Mouse (Mus musculus) cerebellum, postnatal 10 days (tissue): ENCODE results near the gene Shb.
A peak's percentile ranks its signal among the peaks of the same experiment; 100 is the strongest.

ENCODE experiments used
- DNase-seq, 2 experiments: peaks; one replicate each; pipeline ENCODE4 v3.0.0; 2021; ENCODE audit warnings: mixed read lengths in 2 of 2

Shb gene

DNA sequence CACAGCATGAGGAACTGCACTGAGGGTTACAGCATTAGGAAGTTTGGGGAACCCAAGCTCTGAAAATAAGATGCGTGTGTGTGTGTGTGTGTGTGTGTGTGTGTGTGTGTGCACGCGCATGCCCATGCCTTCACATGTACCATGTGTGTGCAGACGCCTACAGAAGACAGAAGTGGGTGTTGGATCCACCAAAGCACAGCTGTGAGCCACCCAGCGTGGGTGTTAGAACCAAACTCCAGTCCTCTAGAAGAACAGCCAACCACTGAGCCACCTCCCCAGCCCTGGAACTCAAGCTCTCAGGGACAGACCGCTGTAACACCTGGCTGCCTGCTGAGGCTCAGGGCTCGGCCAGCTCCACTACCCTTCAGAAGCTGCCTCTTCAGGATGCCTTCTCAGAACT is 83.8 kb downstream of the Shb start:
- DNase-seq, result no peak

DNA sequence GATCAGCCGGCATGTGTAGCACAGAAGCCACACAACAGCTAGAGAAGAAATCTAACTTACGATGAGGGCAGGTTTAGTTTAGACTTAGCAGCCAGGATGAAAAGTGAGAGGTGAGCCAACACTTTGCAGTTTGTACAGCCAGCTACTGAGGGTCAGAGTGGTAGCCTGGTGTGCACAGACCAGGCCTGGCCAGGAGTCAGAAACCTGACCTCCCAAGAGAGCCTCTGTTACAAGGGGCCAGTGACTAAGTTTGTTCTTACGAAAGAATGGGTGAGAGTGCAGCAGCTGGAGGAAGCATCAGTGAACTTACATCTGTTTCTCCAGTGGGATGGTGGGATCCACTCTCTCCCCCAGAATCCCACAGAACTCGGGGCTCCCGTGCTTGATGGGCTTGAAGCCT is 85.1 kb downstream of the Shb start:
- DNase-seq, result no peak

DNA sequence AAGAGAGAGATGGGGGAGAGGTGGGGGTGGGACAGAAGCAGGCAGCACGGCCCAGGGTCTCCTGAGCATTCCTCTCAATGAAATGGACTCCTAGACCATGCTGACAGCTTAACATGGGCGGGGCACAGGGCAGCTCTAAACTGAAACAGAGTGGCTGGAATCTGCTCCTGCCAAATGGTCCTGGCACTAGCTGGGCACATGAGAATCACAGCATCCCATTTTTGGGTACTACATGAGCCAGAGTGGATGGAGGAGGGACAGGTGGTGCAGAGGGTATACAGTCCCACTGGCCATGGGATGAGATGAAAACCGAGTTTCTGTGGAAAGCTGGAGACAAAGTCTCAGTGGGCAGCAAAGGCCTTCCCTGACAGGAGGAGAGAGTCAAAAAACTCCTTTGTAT is 87.0 kb downstream of the Shb start:
- peak; percentile 47 to 73 for DNase-seq

DNA sequence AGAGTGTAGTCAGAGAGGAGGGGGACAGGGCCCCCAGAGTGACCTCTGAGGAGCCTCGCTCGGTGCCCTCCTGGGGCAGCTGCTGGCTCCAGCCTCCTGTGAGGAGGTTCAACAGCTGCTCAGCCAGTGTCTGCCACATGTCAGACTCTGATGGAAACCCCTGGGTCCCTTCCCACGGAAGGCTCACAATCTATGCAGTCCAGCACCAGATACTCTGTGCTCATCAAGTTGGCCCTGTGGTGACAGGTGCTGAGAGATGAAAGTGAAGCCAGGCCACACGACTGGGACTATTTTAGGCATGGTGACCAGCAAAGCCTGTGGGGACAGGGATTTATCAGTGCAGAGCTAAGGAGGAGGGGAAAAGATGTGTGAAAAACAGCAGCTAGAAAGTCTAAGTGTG is 87.5 kb downstream of the Shb start:
- no peak for DNase-seq

DNA sequence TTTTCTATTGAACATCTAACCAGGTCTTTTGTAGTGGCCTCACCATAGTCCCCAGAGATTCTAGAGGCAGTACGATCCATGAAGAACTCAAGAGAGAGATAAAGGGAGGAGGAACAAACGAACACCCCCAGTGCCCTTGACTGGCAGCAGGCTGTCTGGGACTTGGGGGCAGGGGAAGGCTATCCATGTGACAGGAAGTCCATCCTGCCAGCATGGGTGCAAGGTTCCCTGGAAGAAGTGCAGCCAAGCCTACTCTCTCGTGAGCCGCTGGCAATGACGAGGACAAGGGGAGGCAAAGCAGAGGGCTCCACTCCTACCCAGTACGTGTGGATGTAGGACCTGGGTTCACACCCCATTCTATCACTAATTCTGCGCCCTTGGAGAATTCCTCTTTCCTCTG is 88.6 kb downstream of the Shb start:
- DNase-seq, result no peak

DNA sequence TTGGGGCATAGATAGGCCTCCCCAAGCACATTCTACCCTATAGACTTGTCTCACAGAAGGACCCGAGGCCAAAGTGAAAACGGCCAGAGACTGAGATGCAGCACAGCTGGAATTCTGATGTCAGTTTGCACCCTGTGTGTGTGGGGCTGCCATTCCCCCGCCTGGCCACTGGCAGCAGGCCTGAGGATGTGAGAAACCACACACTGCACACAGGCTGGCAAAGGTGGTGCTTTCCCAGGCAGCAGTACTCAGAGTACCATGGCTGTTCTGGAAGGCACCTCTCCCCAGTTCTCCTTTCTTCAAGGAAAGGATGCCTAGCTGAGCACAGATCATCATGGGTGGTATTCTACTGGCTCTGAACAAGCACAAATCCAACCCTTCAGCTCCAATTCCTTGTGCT is 90.0 kb downstream of the Shb start:
- DNase-seq, result no peak

DNA sequence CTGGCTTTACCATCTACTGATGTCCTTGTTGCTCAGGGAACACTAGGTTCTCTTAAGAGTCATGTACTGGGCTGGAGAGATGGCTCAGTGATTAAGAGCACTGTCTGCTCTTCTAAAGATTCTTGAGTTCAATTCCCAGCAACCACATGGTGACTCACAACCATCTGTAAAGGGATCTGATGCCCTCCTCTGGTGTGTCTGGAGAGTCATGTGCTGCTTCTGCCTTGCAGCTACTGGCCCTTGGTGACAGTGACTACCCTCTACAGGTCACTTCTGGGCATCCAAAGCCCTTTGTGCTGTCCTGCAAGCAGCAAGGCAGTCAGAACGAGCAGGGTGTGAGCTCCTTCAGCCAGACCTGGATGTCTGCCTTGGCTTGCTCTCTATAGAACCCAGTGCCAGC is 90.5 kb downstream of the Shb start:
- DNase-seq, result no peak

DNA sequence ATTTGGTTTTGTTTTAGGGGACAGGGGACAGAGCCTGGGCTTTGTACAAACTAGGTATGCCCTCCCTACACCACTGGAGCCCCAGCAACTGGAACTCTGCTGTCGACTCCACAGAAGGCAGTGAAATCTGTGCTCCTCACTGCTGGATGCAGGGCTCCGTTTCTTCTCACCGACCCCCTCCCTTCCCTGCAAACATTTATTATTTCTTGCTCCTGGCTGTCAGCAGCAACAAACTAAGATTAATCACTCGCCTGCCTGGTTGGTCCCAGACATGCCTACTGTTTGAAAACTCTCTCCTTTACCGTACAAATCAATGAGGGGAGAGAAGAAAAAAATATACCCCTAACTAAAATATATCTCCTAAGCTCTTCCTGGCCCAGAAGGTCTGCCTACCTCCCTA is 93.0 kb downstream of the Shb start:
- DNase-seq, result no peak

DNA sequence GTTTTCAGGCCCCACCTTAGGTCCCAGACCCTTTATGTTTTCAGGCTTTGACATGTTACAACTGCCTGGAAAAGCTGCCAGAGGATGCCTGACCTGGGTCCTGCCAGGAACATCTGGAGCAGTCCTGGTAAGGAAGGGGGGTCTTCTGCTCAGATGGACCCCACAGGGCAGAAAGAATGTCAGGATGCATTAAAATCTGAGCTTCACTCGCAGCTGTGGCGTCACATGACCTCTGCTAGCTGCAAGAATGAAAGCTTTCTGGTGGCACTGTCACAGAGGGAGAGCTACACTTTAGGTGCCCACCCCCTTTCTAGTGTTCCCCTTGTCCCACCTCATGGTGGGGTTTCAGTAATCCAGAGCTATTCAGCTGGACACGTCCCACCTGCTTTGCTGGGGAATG is 95.3 kb downstream of the Shb start:
- no peak for DNase-seq

DNA sequence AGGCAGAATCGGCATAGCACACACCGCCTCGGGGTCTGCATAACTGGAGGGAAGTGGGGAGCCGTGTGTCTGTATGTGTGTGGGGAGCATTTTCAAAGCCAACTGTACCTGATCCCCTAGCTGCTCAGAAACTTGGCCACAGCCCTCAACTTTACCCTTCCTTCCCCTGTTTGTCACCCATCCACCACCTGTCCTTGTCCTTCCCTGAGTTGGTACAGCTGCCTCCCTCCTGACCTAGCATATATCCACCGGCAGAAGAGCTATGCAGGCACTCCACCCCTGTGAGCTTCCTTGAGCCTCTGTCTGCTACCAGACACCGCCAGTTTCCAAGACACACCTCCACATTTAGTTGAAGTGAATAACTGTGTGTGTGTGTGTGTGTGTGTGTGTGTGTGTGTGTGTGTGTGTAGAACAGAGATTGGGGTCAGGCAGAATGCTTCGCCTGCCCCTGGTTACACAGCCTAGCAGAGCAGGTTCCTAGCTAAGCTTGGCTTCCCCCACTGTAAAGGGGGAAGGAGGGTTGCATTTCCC is 95.8 kb downstream of the Shb start:
- no peak for DNase-seq

DNA sequence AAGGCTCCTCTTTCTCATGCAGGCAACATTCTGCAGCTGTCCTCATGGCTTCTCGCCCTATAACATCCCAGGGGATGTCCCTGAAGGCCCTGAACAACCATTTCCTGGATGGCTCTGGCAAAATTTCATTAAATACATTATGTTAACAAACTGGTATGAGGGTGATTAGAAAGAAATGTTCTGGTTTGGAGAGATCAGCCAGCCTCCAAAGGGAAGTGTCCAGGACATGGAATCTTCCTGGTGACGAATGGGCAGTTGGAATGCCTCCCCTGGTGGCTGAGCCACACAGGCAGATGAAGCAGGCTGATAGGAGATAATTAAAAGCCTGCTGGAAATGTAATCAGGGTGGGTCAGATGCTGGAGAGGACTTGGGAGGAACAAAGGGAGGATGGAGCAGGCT is 96.4 kb downstream of the Shb start:
- DNase-seq, result peak; percentile 59 to 77

DNA sequence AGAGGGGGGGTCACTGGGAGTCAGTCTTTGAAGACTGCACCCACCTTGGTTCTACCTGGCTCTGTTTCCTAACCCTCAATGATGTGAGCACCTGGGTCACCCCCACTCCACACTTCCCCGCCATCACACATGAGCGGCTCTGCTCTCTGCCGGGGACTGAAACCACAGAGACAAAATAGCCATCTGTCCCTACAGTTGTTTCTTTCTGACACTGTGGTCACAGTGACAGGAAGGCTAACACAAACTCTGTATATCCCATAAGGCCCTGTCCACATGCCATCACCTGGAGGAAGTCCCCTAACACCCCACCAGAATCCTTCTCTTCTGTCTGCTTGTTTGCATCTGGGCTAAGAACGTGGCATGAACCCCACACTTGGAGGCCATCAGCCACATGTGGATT is 97.6 kb downstream of the Shb start:
- no peak for DNase-seq

DNA sequence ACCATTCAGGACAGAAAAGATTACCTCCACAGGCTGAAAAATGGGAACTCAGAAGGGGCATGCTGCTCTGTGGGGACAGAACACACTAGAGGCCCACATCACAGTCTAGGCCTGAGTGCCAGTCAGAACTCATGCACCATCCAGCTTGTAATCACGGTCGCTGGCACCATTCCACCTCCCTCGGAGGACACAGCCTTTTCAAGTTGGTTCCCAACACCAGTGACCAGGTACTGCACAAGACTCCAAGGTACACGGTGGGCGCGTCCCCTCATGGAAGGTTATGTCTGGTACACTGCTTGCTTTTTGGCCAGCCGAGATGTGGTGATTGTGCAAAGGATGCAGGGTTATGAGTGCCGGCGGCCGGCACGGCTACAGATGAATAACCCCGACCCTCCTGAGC is 98.2 kb downstream of the Shb start:
- DNase-seq, result peak; percentile 74

DNA sequence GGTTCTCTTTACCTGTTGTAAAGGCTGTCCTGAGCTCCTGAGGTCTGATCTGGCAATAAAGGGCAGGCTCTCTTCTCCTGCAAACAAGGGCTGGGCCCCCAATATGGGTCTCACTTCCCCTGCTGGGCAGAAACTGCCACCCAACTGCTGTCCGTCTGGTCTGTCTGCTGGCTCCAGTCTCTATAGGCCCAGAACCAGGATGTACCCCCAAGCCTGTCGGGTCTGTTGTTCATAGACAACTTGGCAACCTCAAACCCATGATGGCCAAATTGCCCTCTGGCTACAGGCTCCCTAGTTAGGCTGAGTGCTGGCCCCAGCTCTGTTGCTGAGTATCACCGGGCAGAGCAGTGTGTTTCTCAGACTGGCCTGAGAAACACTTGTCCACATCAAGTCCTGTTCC is 100.5 kb downstream of the Shb start:
- DNase-seq, result peak; percentile 68 to 84

DNA sequence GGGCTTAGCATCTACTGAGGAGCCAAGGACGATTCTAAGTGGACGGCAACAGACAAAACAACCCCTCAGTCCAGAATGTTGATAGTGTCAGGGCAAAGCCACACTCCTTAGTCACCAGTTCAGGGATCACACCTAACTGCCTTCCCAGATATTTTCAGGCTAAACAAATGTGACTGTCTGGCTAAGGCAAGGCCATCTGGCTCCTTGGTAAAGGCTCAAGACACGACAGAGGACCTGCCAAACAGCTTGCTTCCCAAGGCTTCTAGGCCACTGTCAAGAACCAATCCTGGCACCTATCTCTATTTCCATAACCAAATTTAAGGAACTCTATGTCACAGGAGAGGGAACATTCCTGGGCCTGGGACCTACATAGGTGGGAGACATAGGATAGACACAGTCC is 101.0 kb downstream of the Shb start:
- peak; percentile 76 to 82 for DNase-seq

DNA sequence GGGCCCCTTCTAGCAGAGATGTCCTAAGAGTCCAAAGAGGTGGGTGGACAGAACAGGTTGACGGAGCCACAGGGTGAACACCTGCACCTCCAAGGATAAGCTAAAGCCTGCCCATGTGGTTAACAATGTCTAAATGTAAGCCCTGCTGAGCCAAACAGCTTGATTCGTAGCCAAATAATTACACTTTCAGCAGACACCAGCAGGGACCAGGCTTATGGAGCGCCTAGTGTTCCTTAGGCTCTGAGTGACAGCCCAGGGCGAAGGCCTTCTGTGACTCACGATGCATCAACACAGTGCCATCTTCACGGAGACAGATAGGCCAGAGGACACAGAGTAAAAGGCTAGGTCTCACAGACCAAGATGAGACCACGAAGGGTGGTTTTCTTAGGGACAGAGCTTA is 102.8 kb downstream of the Shb start:
- DNase-seq, result peak; percentile 61 to 65

DNA sequence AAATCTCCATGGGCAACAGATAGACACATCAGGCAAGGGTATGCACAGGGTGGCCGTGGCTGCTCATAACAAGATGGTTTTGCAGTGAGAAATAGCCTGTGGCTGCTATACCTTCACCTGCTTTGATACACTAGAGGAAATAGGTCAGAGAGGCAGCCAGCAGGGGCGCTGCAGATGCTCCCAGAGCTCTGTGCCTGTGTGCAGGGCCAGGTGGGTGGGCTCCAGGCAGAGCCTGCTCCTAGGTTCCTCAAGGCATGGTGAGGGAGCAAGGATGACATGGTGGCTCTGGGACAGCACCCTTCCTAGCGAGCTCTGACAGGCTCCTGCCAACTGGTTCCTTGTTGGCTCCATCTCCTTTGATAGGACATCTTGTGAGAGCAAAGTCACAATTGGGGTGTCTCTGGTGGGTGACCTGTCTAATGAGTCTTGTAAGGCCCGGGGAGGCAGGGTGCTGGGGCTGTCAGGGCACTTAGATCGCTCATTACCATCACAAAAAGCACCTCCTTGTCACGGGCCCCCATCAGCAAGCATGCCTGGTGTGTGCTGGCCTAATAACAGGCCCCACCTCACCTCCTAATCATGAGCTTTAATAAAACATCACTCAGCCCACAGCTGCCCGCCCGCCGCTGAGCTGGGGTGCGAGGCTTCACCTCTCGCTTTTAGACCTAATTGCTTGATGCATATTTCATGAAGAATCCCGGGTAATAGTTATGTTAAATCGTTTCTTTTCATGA is 105.4 kb downstream of the Shb start:
- peak; percentile 62 to 63 for DNase-seq

DNA sequence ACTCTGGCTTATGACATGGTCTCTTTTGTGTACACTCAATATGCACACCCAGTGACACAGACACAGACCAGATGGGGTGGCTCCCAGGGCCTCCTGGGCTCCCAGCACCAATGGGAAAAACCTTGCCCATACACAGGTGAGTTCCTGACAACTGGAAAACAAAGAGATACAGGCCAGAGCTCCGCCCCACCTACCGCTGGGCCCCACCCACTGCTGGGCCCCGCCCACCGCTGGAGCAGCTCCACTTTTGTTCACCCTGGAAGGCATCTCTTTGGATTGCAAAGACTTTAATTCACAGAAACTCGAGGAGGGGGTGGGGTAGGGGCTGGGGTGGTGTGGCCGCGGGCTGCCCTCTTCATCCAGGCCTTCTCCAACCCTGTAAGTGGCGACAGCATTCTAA is 108.9 kb downstream of the Shb start:
- no peak for DNase-seq

DNA sequence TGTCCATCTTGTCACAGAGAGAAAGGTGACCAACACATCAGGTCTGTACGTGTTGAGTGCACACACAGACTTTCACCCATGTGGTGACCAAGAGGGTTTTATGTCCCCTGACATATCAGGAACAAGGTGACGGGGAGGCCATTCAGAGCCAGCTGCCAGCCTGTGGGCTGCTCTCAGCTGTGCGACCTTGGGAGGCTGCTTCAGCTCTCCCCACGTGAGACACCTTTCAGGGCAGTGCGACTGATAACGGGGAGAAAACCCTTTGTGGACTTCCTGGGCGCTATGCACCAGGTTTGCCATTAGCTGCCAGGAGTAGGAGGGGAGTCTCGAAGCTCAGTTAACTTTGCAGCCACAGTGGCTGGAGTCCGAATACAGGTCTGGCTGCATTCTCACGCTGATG is 109.6 kb downstream of the Shb start:
- DNase-seq, result no peak

DNA sequence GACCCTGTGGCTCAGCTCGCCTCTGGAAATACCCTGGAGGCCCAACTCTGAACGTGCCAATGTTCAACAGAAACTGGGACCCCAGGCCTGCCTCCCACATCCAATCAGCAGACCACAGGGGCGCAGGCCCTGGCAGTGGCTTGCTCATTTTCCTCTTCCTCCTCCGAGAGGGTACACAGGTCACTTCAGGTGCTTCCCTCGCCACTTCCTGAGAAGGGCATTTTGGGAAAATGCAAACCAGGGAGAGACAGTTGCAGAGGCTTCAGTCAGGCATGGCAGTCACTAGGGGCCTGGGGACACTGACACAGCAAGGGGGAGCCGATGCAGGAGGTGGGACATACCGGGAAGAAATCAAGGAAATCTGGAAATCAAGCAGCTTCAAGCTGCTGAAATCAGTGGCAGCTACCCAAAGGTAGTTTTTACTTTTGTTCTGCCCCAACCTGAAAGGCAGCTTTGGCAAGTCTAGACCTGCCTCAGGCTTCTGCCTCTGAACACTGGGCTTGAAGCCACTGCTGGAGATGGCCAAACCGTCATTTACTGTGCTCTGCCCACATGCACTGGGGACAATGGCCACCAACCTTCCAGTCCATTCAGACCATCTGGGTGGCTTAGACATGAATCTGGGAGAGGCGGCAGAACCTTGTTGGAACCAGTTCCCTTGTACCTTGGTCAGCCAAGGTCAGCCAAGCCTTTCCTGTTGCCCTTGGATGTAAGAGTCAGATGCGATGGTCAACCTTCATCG is 110.6 kb downstream of the Shb start:
- DNase-seq, result peak in 1 of 2 experiments; percentile 59

DNA sequence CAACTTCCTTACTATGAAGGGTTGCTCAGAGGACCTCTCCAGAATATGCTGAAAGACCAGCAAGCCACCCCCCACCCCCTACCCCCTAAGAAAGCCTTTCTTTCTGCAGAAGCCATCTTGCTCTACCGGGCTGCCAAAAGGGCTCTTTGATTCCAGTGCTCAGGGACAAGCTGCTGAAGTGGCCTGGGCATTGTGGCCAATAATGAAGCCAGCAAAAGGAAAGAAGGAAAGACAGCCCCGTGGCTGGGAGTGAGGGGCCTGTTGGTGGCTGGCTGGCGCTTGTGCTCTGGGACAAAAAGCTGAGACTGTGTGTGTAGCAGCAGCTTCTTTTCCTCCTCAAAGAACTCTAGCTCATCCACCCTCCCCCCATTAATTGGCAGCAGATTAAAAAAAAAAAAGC is 111.5 kb downstream of the Shb start:
- DNase-seq, result no peak

DNA sequence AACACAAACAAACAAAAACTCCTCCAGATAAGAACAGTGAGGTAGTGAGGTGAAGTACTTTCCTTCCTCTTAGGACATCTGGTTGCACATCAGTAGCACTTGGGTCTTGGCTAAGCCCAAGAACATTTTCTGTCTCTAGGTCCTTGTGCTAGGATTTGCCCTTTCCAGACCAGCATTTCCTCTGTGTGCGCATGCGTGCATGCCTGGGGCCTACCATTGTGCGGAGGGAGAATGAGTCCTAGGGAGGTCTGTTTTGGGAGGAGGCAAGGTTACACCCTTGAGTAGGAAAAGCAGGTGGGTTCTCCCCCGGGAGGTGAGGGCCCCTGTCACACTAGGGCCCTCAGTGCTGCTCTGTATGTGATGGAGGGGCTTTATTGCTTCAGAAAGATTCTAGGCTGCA is 113.2 kb downstream of the Shb start:
- DNase-seq, result no peak

DNA sequence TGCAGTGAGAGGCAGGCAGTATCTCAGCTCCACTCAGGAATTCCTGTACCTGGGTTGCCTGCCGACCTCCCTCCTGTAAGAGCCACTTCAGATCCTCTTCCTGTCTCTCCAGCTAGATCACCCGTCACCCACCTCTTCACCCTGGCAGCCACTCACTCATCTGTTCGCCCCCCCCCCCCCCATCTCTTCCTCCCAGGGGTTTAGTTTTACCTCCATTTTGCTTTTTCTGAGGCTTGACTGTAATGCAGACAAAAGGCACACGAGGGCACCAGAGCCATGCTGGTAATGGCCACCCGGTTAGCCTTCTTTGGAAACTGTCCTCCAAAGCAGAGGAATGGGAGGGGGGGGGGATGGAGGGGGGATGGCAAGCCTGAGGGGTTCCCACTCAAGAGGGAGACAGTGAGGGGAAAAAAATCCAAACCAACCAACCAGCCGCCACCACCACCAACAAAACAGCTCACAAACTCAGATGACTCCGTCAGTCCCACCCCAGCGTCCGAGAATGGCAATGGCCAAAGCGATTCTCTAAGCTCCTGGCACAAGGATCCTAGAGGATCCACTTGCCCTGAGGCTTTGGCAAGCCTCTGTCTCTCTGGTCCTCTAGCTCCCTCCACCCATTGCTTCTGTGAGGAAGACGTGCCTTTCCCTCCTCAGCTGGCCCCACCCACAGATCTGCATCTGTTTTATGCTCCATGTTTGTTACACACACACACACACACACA is 113.9 kb downstream of the Shb start:
- peak; percentile 78 to 81 for DNase-seq

DNA sequence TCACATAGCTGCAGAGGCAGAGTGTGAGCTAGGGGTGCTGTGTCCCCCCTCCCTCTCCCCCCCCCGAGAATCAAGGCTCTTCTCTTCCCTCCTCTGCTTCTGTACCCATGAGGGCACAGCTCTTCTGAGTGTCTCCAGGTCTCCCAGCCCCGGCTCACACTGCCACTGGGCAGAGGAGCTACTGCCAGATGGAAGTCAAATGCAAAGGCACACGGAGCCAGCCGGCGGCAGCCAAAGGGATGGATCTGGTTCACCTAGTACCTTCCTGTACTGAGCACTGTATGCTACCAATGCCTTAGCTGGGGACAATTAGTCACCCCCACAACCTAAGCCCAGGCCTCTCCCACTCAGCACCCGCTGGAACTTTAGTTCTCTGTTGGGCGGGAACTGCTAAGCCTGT is 116.0 kb downstream of the Shb start:
- peak; percentile 56 to 61 for DNase-seq
